Mouse (Mus musculus) thymus, postnatal 0 days (tissue): ENCODE measurements around the gene Snta1. TPM values are rescaled to one million over a fixed set of nuclear protein-coding genes. Genes with fewer than 3 reads are reported as not detected.

ENCODE experiments used
- DNase-seq: peaks from one replicate; pipeline ENCODE4 v3.0.0-alpha.2; 2015; ENCODE audit warnings: low spot score
- polyA plus RNA-seq: library from polyadenylated mRNA; unstranded; fragments of >200 nt; fragmentation: Nextera tagmentation; extraction: Ambion mirVana; gene quantifications from 2 replicates; pipeline ENCODE4 v1.2.1, GENCODE M21; 2015

Gene Snta1
- polyA plus RNA-seq, 1 experiment from 2014 or later: 2.6 TPM

- DNase-seq: no peak
These were observed 14.3 kb upstream of the Snta1 start for GRCm38 (mm10) chr2:154422181-154422580.

- no peak for DNase-seq
These were observed 13.2 kb upstream of the Snta1 start for GRCm38 (mm10) chr2:154420942-154421731.

GRCm38 (mm10) chr2:154419631-154420515 lies 12.0 kb upstream of the Snta1 start:
- no peak for DNase-seq

- no peak for DNase-seq
These were observed 10.1 kb upstream of the Snta1 start for GRCm38 (mm10) chr2:154418001-154418400.

DNA sequence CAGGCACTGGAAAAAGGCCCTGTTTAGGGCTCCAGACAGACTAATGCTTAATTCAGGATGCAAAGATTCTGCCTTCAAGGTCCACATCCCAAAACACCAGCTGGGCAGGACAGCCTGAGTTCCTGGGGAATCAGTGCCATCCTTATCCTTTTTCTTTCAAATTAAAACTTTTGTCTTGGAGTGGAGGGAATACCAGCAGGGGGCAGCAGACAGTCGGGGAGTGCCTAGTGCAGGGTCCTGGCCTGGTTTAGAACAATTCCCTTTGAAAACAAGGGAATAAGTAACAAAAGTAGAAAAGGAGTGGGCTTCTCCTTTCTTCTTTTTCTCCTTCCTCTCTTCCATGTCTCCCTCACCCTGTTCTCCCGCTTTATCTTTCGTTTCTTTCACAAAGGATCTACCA lies 9.2 kb upstream of the Snta1 start:
- DNase-seq: peak; percentile 45

- peak; percentile 57 for DNase-seq
These were observed 4.2 kb upstream of the Snta1 start for GRCm38 (mm10) chr2:154412018-154412666.

- DNase-seq: no peak
These were observed 2.5 kb upstream of the Snta1 start for GRCm38 (mm10) chr2:154410355-154410754.

DNA sequence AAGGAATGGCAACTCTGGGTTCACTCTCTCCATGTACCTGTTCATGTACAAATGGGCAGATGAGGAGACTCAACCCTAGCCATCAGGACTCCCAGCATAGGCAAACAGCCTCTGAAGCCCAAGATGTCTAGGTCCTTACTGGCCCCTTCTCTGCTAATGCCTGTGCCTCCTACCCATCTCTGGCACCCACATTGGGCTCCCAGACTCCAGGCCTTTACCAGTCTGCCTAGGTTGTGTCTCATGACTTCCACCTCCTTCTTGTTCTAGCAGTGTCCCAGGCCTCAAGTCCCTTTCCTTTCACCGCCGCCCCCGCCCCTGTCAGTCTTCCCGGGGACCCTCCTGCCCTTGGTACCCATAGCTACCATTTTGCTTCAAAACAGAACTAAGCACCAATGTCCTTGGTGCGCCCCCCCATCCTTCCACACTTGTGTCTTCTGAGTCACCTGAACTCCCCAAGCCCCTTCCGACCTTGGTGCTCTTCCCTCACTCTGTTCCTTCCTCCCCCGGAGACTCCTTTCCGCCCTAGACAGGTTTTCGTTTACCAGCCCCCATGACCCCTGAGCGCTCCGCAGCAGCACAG lies 746 bp downstream of the Snta1 start:
- DNase-seq: no peak

DNA sequence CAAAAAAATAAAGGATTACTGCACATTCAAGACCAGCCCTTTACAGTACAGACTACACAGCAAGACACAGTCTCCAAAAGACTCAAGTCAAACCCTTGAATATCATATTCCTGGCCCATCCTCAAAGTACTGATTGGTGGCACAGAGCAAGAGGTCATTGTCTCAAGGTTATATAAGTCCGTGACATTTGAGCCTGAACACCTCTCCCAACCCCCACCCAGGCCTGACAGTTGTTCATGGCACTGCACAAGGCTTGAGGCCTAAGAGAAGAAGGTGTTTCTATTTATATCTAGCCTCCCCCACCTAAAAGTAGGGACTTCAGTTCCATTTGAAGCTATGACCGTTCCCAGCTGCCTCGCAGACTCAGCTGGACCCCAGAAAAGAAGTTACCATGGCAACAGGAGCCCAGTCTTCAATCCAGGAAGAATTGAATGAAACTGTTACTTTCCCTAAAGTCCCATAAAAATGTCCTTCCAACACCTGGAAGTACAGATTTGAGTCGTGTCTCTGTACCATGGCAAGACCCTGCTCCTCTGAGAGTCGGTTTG lies 2.4 kb downstream of the Snta1 start:
- DNase-seq: no peak

GRCm38 (mm10) chr2:154402811-154403210 lies 5.1 kb downstream of the Snta1 start:
- no peak for DNase-seq

DNA sequence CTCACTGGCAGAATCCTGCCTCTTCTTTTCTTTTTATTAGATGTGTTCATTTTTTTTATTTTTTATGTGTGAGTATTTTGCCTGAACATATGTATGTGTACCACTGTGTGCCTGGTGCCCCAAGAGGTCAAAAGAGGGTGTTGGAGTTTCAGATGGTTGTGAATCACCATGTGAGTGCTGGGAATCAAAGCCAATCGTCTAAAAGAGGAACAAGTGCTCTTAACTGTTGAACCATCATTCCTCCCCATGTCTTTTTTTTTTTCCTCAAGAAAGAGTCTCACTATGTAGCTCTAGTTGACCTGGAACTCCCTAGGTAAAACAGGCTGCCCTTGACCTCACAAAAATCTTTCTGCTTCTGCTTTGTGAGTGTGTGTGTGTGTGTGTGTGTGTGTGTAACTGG lies 5.9 kb downstream of the Snta1 start:
- DNase-seq: no peak

DNA sequence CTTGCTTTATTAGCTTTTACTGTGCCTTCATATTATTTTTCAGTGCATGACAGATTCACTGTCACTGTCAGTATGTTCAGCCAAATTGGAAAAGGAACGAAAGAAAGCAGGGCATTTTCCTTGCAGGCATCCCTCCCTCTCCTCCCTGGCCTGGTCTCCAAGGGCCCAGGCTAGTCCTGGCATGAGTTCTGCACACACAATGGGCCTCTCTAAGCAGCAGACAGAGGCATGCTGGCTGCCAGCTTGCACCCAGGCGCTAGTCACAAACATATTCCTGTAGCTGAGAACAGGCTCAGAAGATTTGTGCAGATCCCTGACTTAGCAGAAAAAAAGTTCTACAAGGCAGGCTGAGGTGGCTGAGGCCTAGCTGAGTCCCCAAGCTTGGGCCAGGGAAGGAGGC lies 8.6 kb downstream of the Snta1 start:
- no peak for DNase-seq

DNA sequence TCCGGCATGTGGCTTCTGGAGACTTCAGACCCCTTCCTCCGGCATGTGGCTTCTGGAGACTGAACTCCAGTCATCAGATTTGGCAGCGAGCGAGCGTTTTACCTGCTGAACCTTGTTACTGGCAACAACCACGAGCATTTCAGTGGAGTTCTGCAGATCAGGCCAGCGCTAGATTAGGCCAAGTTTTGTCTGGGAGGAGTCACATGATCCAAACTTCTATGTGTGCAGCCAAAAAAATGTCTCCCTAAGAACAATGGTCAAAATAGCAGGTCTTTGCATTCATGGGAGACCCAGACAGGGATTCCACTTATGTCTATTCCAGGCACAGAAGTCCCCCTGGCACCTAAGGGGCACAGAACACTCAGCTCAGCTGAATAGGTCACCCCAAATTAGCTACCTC lies 9.6 kb downstream of the Snta1 start:
- DNase-seq: no peak

DNA sequence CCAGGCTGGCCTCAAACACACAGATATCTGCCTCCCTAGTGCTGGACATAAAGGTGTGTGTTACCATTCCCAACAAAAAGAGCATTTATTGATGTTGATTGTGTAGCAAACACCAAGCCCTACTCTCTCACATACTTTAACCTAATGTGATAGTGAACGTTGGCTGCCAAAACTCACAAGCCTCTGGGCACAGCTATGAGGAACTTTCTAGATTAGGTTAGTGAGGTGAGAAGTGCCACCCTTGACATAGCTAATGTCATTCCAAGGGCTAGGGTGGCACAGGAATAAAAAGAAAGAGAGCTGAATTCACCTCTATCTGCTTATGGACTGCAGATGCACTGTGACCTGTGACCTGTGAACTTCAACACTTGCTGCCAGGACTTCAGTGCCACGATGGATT lies 11.4 kb downstream of the Snta1 start:
- DNase-seq: no peak

- no peak for DNase-seq
These were observed 13.3 kb downstream of the Snta1 start for GRCm38 (mm10) chr2:154394602-154395001.

- no peak for DNase-seq
These were observed 17.5 kb downstream of the Snta1 start for GRCm38 (mm10) chr2:154390180-154390964.

- no peak for DNase-seq
These were observed 28.8 kb downstream of the Snta1 start for GRCm38 (mm10) chr2:154379103-154379502.

GRCm38 (mm10) chr2:154374807-154375601 lies 32.9 kb downstream of the Snta1 start:
- DNase-seq: no peak

- DNase-seq: peak; percentile 74
These were observed 33.8 kb downstream of the Snta1 start for GRCm38 (mm10) chr2:154373961-154374632.
